Mouse (Mus musculus) heart, embryonic 11.5 days (tissue): ENCODE results near the gene Fbln2. TPM values are rescaled to one million over a fixed set of nuclear protein-coding genes. Genes with fewer than 3 reads are reported as not detected.

Experiments used
- ATAC-seq: fragments of 200-750 bp; cut with Nextera tagmentation; replicated peaks from 2 replicates; pipeline ENCODE4 v1.8.0; 2017; ENCODE audit warnings: moderate library complexity; ENCODE audit not compliant: insufficient number of reproducible peaks, low FRiP score, low TSS enrichment
- H3K27ac ChIP-seq: fragments of 300-500 bp; sonication (generic); 2 replicates; pipeline ENCODE4 v1.5.1; 2014; ENCODE audit warnings: mild to moderate bottlenecking, low read depth, low read length
- H3K27me3 ChIP-seq: fragments of 300-500 bp; sonication (generic); 2 replicates; pipeline ENCODE4 v1.6.1; 2014; ENCODE audit warnings: mild to moderate bottlenecking, low read length, mixed read lengths; ENCODE audit not compliant: control insufficient read depth, insufficient read depth
- H3K36me3 ChIP-seq: fragments of 300-500 bp; sonication (generic); 2 replicates; pipeline ENCODE4 v1.6.1; 2014; ENCODE audit warnings: mild to moderate bottlenecking, low read length, moderate library complexity, mixed read lengths; ENCODE audit not compliant: control insufficient read depth, insufficient read depth
- H3K4me1 ChIP-seq: fragments of 300-500 bp; sonication (generic); 2 replicates; pipeline ENCODE4 v1.6.1; 2014; ENCODE audit warnings: low read length; ENCODE audit not compliant: control insufficient read depth, insufficient read depth
- H3K4me2 ChIP-seq: fragments of 300-500 bp; sonication (generic); 2 replicates; pipeline ENCODE4 v1.6.1; 2014; ENCODE audit warnings: mild to moderate bottlenecking, moderate library complexity
- H3K4me3 ChIP-seq: fragments of 300-500 bp; sonication (generic); 2 replicates; pipeline ENCODE4 v1.5.1; 2014; ENCODE audit warnings: low read depth, low read length
- H3K9ac ChIP-seq: fragments of 300-500 bp; sonication (generic); 2 replicates; pipeline ENCODE4 v1.6.1; 2014; ENCODE audit warnings: mild to moderate bottlenecking, low read depth, low read length, moderate library complexity
- H3K9me3 ChIP-seq: fragments of 300-500 bp; sonication (generic); replicated peaks from 2 replicates; pipeline ENCODE4 v1.6.1; 2016; ENCODE audit warnings: low read length; ENCODE audit not compliant: control insufficient read depth
- WGBS: fragments of 180-500 bp; shearing (Covaris S2); extraction: QIAGEN DNeasy Blood & Tissue Kit; methylation state at CpG from one replicate; pipeline ENCODE4 v1.1.7; 2014; ENCODE audit not compliant: insufficient replicate concordance; 5-methylcytosine and 5-hydroxymethylcytosine counted together
- polyA plus RNA-seq: library from polyadenylated mRNA; unstranded; fragments of >200 nt; fragmentation: Nextera tagmentation; extraction: Ambion mirVana; gene quantifications from 2 replicates; pipeline ENCODE4 v1.2.1, GENCODE M21; 2014

Fbln2 gene
- polyA plus RNA-seq, 1 experiment from 2014 or later: 105 TPM

GRCm38 (mm10) chr6:91186161-91186931, 25.9 kb upstream of the Fbln2 start:
- 52% methylated on average over 4 of the region's 4 CpGs for WGBS
- H3K9ac ChIP-seq: no peak overlapping the region
- 0 out of 2 replicates have a peak, but pooled peaks cover 3% of the 10 kb centered on the region for H3K4me1 ChIP-seq
- H3K4me2 ChIP-seq: no peak overlapping the region
- H3K4me3 ChIP-seq: no peak overlapping the region
- H3K27ac ChIP-seq: no peak overlapping the region
- H3K9me3 ChIP-seq: no peaks in the 10 kb centered on the region
- no peaks in the 10 kb centered on the region for H3K36me3 ChIP-seq
- H3K27me3 ChIP-seq: no peaks in the 10 kb centered on the region; the same call in 1 of the 2 replicates
- ATAC-seq: 0 out of 2 replicates have a peak, but pooled peaks have one; percentile 31

GRCm38 (mm10) chr6:91186934-91187333, 25.3 kb upstream of the Fbln2 start:
- H3K4me3 ChIP-seq: no peak overlapping the region
- no peaks in the 10 kb centered on the region for H3K36me3 ChIP-seq
- H3K4me1 ChIP-seq: 0 out of 2 replicates have a peak, but pooled peaks cover 3% of the 10 kb centered on the region
- H3K27ac ChIP-seq: no peak overlapping the region
- H3K27me3 ChIP-seq: no peaks in the 10 kb centered on the region; the same call in 1 of the 2 replicates
- H3K4me2 ChIP-seq: no peak overlapping the region
- H3K9ac ChIP-seq: no peak overlapping the region
- WGBS: 71% methylated on average over 6 of the region's 6 CpGs
- no peak for ATAC-seq
- no peaks in the 10 kb centered on the region for H3K9me3 ChIP-seq

- no peak for ATAC-seq
- no peaks in the 10 kb centered on the region for H3K9me3 ChIP-seq
- peaks cover 3% of the 10 kb centered on the region; the same call in 1 of the 2 replicates for H3K4me1 ChIP-seq
- H3K27ac ChIP-seq: no peak overlapping the region
- H3K9ac ChIP-seq: no peak overlapping the region
- 61% methylated on average over 3 of the region's 3 CpGs for WGBS
- H3K4me3 ChIP-seq: no peak overlapping the region
- no peak overlapping the region for H3K4me2 ChIP-seq
- H3K27me3 ChIP-seq: no peaks in the 10 kb centered on the region; the same call in 1 of the 2 replicates
- H3K36me3 ChIP-seq: no peaks in the 10 kb centered on the region
Measured at GRCm38 (mm10) chr6:91187871-91188270, 24.4 kb upstream of the Fbln2 start.

GRCm38 (mm10) chr6:91189971-91190370, 22.3 kb upstream of the Fbln2 start:
- H3K36me3 ChIP-seq: no peaks in the 10 kb centered on the region
- H3K4me1 ChIP-seq: no peaks in the 10 kb centered on the region; the same call in 1 of the 2 replicates
- 79% methylated on average over 6 of the region's 6 CpGs for WGBS
- no peak overlapping the region for H3K4me3 ChIP-seq
- ATAC-seq: no peak
- H3K27ac ChIP-seq: no peak overlapping the region
- H3K9ac ChIP-seq: no peak overlapping the region
- peaks cover 5% of the 10 kb centered on the region; the same call in 1 of the 2 replicates for H3K27me3 ChIP-seq
- H3K4me2 ChIP-seq: no peak overlapping the region
- H3K9me3 ChIP-seq: no peaks in the 10 kb centered on the region

GRCm38 (mm10) chr6:91191465-91191864, 20.8 kb upstream of the Fbln2 start:
- no peak overlapping the region for H3K27ac ChIP-seq
- no peak for ATAC-seq

GRCm38 (mm10) chr6:91192421-91192820, 19.8 kb upstream of the Fbln2 start:
- H3K36me3 ChIP-seq: no peaks in the 10 kb centered on the region
- H3K27ac ChIP-seq: no peak overlapping the region
- WGBS: 50% methylated on average over 3 of the region's 3 CpGs
- no peak overlapping the region for H3K9ac ChIP-seq
- H3K4me2 ChIP-seq: no peak overlapping the region
- no peak overlapping the region for H3K4me3 ChIP-seq
- H3K4me1 ChIP-seq: peaks cover 4% of the 10 kb centered on the region; the same call in 1 of the 2 replicates
- no peak for ATAC-seq
- no peaks in the 10 kb centered on the region for H3K9me3 ChIP-seq
- H3K27me3 ChIP-seq: peaks cover 7% of the 10 kb centered on the region; the same call in 1 of the 2 replicates

More at GRCm38 (mm10) chr6:91191465-91191864, 20.8 kb upstream of the Fbln2 start:
- no peaks in the 10 kb centered on the region for H3K9me3 ChIP-seq
- H3K9ac ChIP-seq: no peak overlapping the region
- no peaks in the 10 kb centered on the region for H3K36me3 ChIP-seq
- H3K4me1 ChIP-seq: peaks cover 4% of the 10 kb centered on the region; the same call in 1 of the 2 replicates
- H3K4me3 ChIP-seq: no peak overlapping the region
- WGBS: 55% methylated on average over 2 of the region's 2 CpGs
- no peak overlapping the region for H3K4me2 ChIP-seq
- 0 out of 2 replicates have a peak, but pooled peaks cover 5% of the 10 kb centered on the region for H3K27me3 ChIP-seq

GRCm38 (mm10) chr6:91192851-91193545, 19.3 kb upstream of the Fbln2 start:
- Histone ChIP-seq H3K36me3 (no peaks in the 10 kb centered on the region), H3K9ac (no peak overlapping the region), H3K4me3 (no peak overlapping the region), H3K27me3 (peaks cover 12% of the 10 kb centered on the region), H3K27ac (no peak overlapping the region), H3K4me1 (peaks cover 4% of the 10 kb centered on the region; the same call in 1 of the 2 replicates), H3K4me2 (no peak overlapping the region), H3K9me3 (no peaks in the 10 kb centered on the region)
- ATAC-seq: no peak
- whole genome bisulfite sequencing: 45% methylated on average over 1 of the region's 1 CpGs

GRCm38 (mm10) chr6:91198456-91198855, 13.8 kb upstream of the Fbln2 start:
- 55% methylated on average over 2 of the region's 2 CpGs for WGBS
- H3K27ac ChIP-seq: no peak overlapping the region

More at GRCm38 (mm10) chr6:91198456-91198855, 13.8 kb upstream of the Fbln2 start:
- peaks cover 11% of the 10 kb centered on the region for H3K27me3 ChIP-seq
- no peaks in the 10 kb centered on the region for H3K36me3 ChIP-seq
- no peak overlapping the region for H3K4me2 ChIP-seq
- no peak overlapping the region for H3K9ac ChIP-seq
- ATAC-seq: no peak
- peaks cover 11% of the 10 kb centered on the region for H3K4me1 ChIP-seq
- no peaks in the 10 kb centered on the region for H3K9me3 ChIP-seq
- H3K4me3 ChIP-seq: no peak overlapping the region
